Mouse (Mus musculus): Measurements from ENCODE around the gene Spib. TPM values are rescaled to one million over a fixed set of nuclear protein-coding genes. Genes with fewer than 3 reads are reported as not detected.

Spib gene
- total RNA-seq, 2 experiments from 2014 or later: 17.3 to 24.3 TPM

DNA sequence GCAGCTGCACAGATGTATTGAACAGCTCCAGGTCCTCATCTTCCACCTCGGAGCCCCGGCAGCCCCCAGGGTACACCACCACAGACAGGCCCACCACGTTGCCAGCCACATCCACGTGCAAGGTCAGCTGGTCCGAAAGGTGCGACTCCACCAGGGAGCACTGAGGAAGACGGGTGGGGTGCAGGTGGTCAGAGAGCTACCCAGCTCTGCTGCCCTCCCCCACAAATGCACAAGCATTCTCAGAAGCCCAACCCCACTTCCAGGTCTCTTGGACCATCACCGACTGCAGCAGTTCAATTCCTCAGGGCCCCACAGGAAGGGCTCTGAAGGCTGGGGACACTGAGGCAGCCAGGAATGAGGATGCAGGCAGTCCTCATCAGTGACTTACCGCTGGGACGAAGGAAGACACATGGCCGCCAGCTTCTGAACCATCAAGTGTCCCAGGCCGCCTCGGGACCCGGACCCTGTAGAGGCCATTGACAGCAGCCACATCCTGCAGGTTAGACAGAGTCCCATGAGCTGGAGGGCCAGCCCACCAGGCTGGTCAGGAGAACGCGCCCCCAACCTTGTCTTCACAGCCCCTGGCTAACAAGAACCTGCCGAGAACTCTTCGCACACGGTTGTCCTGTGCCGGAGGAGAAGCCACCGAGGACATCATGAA lies 39.6 kb downstream of the Spib start:
- no peak for ATAC-seq (replicated peaks; ENCODE audit: low FRiP score, poor library complexity, severe bottlenecking)

DNA sequence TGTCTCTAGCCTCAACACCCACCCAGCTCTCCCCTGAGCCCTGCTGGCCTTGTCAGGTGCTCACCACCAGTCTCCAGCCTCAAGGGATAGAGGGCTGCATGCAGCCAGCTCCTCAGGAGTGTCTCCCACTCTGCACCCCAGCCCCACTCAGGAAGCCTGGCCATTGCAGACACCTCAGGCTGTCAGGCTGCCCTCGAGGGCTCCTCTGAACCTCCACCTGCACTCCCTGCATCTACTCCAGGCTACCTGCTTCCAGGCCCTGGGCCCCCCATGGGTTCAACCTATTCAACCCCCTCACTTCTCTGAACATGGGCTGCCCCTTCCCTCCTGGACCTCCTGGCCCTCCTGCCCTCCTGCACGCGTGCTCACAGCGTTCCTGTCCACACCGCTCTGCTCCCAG lies 40.5 kb downstream of the Spib start:
- ATAC-seq (replicated peaks; ENCODE audit: low FRiP score, poor library complexity, severe bottlenecking): no peak

DNA sequence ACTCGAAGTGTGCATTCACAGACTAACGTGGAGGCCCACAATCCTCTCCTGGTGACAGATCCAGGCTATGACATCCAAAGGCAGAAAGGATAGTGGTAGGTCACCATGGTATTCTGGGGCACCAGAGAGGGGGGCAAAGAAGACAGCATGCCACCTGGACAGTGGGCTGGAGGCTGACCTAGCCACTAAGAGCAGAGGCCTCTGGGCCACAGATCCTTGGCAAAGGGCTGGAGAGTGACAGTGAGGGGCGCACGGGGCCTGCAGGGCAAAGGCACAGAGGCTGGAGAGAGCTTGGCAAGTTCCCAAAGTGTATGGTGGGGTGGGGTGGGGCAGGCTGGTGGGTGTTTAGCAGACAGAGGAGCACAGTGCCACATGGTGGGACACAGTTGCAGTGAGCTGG lies 41.6 kb downstream of the Spib start:
- no peak for ATAC-seq (replicated peaks; ENCODE audit: low FRiP score, poor library complexity, severe bottlenecking)

DNA sequence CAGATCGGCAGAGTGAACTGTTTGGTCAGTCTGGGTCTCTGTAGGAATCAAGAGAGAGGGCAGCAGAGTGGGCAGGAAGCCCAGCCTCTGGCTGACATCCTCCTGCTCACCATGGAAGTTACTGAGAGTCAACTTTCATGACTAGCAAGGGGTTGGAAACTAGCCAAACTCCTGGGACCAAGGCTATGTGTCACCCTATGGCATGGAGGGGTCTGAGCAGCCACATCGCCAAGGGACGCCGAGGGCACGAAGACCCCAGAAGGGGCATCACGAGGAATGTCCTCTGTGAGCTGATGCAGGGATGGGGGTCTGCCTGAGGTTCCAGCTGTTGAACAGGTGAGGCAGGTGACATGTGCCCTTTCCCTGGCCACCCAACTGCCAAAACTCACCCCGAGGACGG lies 43.3 kb downstream of the Spib start:
- no peak for ATAC-seq (replicated peaks; ENCODE audit: low FRiP score, poor library complexity, severe bottlenecking)

DNA sequence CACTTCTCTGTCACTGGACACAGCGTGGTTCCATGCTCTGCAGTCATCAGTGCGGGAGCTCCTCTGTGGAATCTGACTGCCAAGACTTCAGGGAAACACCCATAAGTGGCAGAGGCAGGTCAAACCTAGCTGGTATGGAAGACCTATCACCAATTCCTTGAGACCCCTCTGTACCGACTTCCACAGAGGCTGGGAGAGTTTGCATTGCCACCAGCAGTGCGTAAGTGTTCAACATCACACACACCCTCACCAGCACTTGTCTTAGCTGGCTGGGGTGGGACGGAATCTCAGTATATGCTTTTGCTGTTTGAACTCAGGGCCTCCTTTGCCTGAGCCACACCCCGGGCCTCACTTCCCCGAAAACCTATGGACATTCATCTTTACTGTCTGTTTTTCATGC lies 43.9 kb downstream of the Spib start:
- ATAC-seq (replicated peaks; ENCODE audit: low FRiP score, poor library complexity, severe bottlenecking): no peak

DNA sequence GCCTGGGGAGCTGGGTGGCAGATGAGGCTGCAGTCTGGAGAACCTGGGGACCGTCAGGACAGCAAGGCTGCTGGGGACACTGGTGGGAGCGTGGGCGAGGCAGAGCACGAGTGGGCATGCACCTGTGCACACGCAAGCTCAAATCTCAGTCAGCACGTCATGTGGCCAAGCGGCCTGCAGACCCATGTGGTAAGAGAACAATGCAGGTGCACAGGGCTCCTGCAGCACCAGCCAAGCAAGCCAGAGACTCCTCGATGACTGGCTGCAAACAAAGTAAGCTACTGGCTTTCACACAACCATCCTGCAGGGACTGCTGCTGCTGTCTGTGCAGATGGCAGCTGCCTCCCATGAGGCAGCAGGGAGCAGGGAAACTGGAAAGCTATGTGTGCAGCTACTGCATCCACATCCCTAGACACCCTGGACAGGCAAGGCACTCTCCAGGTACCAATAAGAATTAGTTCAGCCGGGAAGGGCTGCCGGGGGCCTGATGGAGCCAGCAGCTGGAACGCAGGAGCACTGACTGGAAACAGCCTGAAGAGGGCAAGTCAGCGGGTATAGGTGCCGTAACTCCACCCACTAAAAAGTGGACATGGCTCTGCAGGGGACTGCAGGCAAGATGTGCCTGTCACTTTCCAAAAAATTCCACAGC lies 44.8 kb downstream of the Spib start:
- ATAC-seq (replicated peaks; ENCODE audit: low FRiP score, poor library complexity, severe bottlenecking): no peak

DNA sequence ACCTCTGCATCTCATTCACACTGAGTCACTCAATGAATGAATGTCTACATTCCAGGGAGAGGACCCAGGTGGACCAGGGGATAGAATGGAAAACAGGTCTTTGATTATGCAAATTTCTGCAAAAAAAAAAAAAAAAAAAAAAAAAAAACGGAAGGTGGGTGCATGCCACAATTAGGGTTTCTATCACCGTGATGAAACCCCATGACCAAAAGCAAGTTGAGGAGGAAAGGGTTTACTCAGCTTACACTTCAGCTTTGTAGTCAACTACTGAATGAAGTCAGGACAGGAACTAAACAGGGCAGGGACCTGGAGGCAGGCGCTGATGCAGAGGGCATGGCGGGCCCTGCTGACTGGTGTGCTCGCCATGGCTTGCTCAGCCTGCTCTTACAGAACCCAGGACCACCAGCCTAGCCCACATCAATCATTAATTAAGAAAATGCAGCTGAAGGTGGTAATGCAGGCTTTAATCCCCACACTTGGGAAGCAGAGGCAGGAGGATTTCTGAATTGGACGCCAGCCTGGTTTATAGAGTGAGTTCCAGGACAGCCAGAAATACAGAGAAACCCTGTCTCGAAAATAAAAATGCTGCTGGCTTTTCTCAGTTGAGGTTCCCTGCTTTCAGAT lies 46.2 kb downstream of the Spib start:
- ATAC-seq (replicated peaks; ENCODE audit: low FRiP score, poor library complexity, severe bottlenecking): no peak

DNA sequence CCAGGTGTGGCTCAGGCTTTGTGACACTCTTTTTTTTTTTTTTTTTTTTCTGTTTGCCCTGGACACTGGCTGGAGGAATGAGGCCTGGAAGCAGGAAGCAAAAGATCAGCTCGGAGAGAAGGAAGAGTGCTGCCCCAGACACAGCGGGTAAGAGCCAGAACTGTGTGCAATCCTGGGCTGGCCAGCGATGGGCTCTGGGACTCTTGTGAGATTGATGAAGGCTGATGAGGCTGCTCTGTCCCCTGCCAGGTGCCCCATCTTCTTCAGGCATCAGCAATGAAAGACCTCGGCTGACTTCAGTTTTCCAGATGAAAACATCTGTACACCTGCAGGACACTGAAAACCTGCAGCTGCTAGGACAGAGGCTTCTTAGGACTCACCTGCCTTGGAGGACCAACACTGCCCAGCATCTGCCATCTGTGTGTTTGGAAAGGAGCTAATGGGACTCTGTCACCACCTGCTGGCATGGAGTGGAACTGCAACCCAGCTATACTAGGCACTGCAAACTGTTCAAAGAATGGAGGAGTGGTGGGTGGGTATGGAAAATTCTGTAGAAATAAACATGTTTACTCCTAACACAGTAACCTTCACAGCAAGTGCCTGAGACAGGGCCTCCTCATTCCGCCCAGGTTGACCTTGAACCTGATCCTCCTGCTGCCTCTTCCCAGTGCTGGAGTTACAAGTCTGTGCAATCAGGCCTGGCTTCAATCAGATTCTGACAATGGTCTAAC lies 46.9 kb downstream of the Spib start:
- ATAC-seq (replicated peaks; ENCODE audit: low FRiP score, poor library complexity, severe bottlenecking): peak; percentile 66

DNA sequence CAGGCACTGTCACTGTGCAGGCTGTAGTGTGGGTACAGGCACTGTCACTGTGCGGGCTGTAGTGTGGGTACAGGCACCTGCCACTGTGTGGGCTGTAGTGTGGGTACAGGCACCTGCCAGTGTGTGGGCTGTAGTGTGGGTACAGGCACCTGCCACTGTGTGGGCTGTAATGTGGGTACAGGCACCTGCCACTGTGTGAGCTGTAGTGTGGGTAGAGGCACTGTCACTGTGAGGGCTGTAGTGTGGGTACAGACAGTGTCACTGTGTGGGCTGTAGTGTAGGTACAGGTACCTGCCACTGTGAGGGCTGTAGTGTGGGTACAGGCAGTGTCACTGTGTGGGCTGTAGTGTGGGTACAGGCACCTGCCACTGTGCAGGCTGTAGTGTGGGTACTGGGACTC lies 47.8 kb downstream of the Spib start:
- ATAC-seq (replicated peaks; ENCODE audit: low FRiP score, poor library complexity, severe bottlenecking): no peak

DNA sequence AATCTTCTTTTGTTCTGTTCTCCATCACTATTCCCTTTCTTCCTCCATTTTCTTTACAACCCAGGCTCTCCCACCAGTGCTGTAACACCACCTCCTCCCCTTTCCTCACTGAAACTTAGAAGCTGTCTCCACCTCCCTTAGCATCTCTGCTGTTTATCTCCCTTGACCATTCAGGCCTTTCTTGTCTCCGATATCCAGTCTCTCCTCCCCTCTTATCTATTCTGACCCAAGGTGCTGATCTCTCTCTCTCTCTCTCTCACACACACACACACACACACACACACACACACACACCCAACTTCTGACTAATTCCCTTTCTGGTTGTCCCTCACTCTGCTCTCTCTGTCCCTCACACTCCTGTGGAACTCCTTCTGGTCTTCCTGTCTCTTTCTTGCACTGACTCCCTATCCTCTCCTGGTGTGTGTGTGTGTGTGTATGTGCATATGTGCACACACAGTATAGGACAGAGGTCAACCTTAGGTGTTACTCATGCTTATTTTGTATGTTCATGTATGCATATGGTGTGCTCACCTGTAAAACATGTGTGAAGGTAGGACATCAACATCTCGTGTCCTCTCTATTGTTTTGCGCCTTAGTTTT lies 48.9 kb downstream of the Spib start:
- peak; percentile 87 for ATAC-seq (replicated peaks; ENCODE audit: low FRiP score, poor library complexity, severe bottlenecking)

Other genes starting within 250 kb of the Spib start
- 2.5 TPM in 1 of 2 replicates, not detected in the other for gene Clec11a, start 225.2 kb downstream of the Spib start, total RNA-seq (2015; ENCODE audit: low replicate concordance)
- not detected in 2 replicates for gene Clec11a, start 225.2 kb downstream of the Spib start, total RNA-seq (2017; ENCODE audit: low replicate concordance)
- not detected in 2 replicates for gene Shank1, start 221.8 kb downstream of the Spib start, total RNA-seq (2015; ENCODE audit: low replicate concordance)
- gene Shank1, start 221.8 kb downstream of the Spib start, total RNA-seq (2017; ENCODE audit: low replicate concordance): under 0.01 and 0.23 TPM in 2 replicates
- gene Syt3, start 148.0 kb downstream of the Spib start, total RNA-seq (2015; ENCODE audit: low replicate concordance): not detected in 2 replicates
- not detected in 2 replicates for gene Syt3, start 148.0 kb downstream of the Spib start, total RNA-seq (2017; ENCODE audit: low replicate concordance)
- not detected in 2 replicates for gene 1700008O03Rik, start 146.3 kb downstream of the Spib start, total RNA-seq (2015; ENCODE audit: low replicate concordance)
- gene 1700008O03Rik, start 146.3 kb downstream of the Spib start, total RNA-seq (2017; ENCODE audit: low replicate concordance): not detected in 2 replicates
- gene Lrrc4b, start 103.1 kb downstream of the Spib start, total RNA-seq (2015; ENCODE audit: low replicate concordance): not detected in 2 replicates
- gene Lrrc4b, start 103.1 kb downstream of the Spib start, total RNA-seq (2017; ENCODE audit: low replicate concordance): not detected in 2 replicates
- gene Aspdh, start 66.7 kb downstream of the Spib start, total RNA-seq (2015; ENCODE audit: low replicate concordance): not detected in 2 replicates
- gene Aspdh, start 66.7 kb downstream of the Spib start, total RNA-seq (2017; ENCODE audit: low replicate concordance): 1.4 TPM in 1 of 2 replicates, not detected in the other
- gene Josd2, start 64.1 kb downstream of the Spib start, total RNA-seq (2015; ENCODE audit: low replicate concordance): 130 and 183 TPM in 2 replicates
- gene Josd2, start 64.1 kb downstream of the Spib start, total RNA-seq (2017; ENCODE audit: low replicate concordance): 122 and 124 TPM in 2 replicates
- 81.7 and 90.1 TPM in 2 replicates for gene Emc10, start 35.5 kb downstream of the Spib start, total RNA-seq (2015; ENCODE audit: low replicate concordance)
- gene Emc10, start 35.5 kb downstream of the Spib start, total RNA-seq (2017; ENCODE audit: low replicate concordance): 43.7 and 56.1 TPM in 2 replicates
- not detected in 2 replicates for gene Fam71e1, start 35.5 kb downstream of the Spib start, total RNA-seq (2015; ENCODE audit: low replicate concordance)
- not detected in 2 replicates for gene Fam71e1, start 35.5 kb downstream of the Spib start, total RNA-seq (2017; ENCODE audit: low replicate concordance)
- 1.3 TPM in 1 of 2 replicates, not detected in the other for gene Mybpc2, start 7.4 kb downstream of the Spib start, total RNA-seq (2015; ENCODE audit: low replicate concordance)
- gene Mybpc2, start 7.4 kb downstream of the Spib start, total RNA-seq (2017; ENCODE audit: low replicate concordance): not detected in 2 replicates
- gene Pold1, start 16.8 kb upstream of the Spib start, total RNA-seq (2015; ENCODE audit: low replicate concordance): 62.9 and 75.7 TPM in 2 replicates
- 39.6 and 53.8 TPM in 2 replicates for gene Pold1, start 16.8 kb upstream of the Spib start, total RNA-seq (2017; ENCODE audit: low replicate concordance)
- 57.3 and 105 TPM in 2 replicates for gene Nr1h2, start 21.9 kb upstream of the Spib start, total RNA-seq (2015; ENCODE audit: low replicate concordance)
- 59.3 and 81.4 TPM in 2 replicates for gene Nr1h2, start 21.9 kb upstream of the Spib start, total RNA-seq (2017; ENCODE audit: low replicate concordance)
- gene Napsa, start 40.3 kb upstream of the Spib start, total RNA-seq (2015; ENCODE audit: low replicate concordance): 55.5 and 84.3 TPM in 2 replicates
- 12.2 and 12.7 TPM in 2 replicates for gene Napsa, start 40.3 kb upstream of the Spib start, total RNA-seq (2017; ENCODE audit: low replicate concordance)
- not detected in 2 replicates for gene Kcnc3, start 58.6 kb upstream of the Spib start, total RNA-seq (2015; ENCODE audit: low replicate concordance)
- gene Kcnc3, start 58.6 kb upstream of the Spib start, total RNA-seq (2017; ENCODE audit: low replicate concordance): not detected in 2 replicates
- gene Myh14, start 138.8 kb upstream of the Spib start, total RNA-seq (2015; ENCODE audit: low replicate concordance): not detected in 2 replicates
- 0.08 TPM in 1 of 2 replicates, not detected in the other for gene Myh14, start 138.8 kb upstream of the Spib start, total RNA-seq (2017; ENCODE audit: low replicate concordance)
- gene Izumo2, start 176.7 kb upstream of the Spib start, total RNA-seq (2015; ENCODE audit: low replicate concordance): not detected in 2 replicates
- not detected in 2 replicates for gene Izumo2, start 176.7 kb upstream of the Spib start, total RNA-seq (2017; ENCODE audit: low replicate concordance)
- gene Vrk3, start 216.3 kb upstream of the Spib start, total RNA-seq (2015; ENCODE audit: low replicate concordance): 36.0 and 58.7 TPM in 2 replicates
- gene Vrk3, start 216.3 kb upstream of the Spib start, total RNA-seq (2017; ENCODE audit: low replicate concordance): 23.4 and 41.2 TPM in 2 replicates
- 1.1 and 4.6 TPM in 2 replicates for gene Zfp473, start 219.0 kb upstream of the Spib start, total RNA-seq (2015; ENCODE audit: low replicate concordance)
- 3.3 and 11.9 TPM in 2 replicates for gene Zfp473, start 219.0 kb upstream of the Spib start, total RNA-seq (2017; ENCODE audit: low replicate concordance)

Measured in erythroid progenitor cell, adult 5-6 weeks (primary cell).